Mouse (Mus musculus) ovary, adult 10 weeks (tissue): ENCODE data around the gene Pfn3. TPM values are rescaled to one million over a fixed set of nuclear protein-coding genes. Genes with fewer than 3 reads are reported as not detected.

ENCODE experiments used
- polyA plus RNA-seq: library from polyadenylated mRNA; stranded (reverse); fragments of 350-450 nt; fragmentation: Illumina TruSeq; extraction: RNeasy Lipid Tissue Mini Kit (QIAGEN cat#74804); gene quantifications from one replicate; pipeline ENCODE4 v1.2.3, GENCODE M21; 2014

Gene Pfn3
- not detected for polyA plus RNA-seq

GRCm38 (mm10) chr13:55414743-55415380 is at the start of gene Pfn3:
Gene Pfn3, minus strand, starts transcription at chr13:55415232.

GRCm38 (mm10) chr13:55464027-55464884 is 49.2 kb upstream of the Pfn3 start, which contains the start of gene Prr7:
Gene Prr7, plus strand, starts transcription at chr13:55464267.

GRCm38 (mm10) chr13:55444937-55445315 is 29.9 kb upstream of the Pfn3 start, which contains the start of gene Grk6:
Gene Grk6, plus strand, starts transcription at chr13:55445072.

GRCm38 (mm10) chr13:55426613-55427012 is 11.6 kb upstream of the Pfn3 start, which contains the start of gene F12:
Gene F12, minus strand, starts transcription at chr13:55426793.

GRCm38 (mm10) chr13:55398088-55398487 is 16.9 kb downstream of the Pfn3 start, which contains the start of gene Slc34a1:
Gene Slc34a1, plus strand, starts transcription at chr13:55398187.

GRCm38 (mm10) chr13:55369531-55370114 is 45.4 kb downstream of the Pfn3 start, which contains the start of gene Rgs14:
Gene Rgs14, plus strand, starts transcription at chr13:55369732.

Other genes starting within 250 kb of the Pfn3 start
- gene Nsd1, start 205.4 kb downstream of the Pfn3 start, polyA plus RNA-seq: 125 TPM
- 4.0 TPM for gene Prelid1, start 94.7 kb downstream of the Pfn3 start, polyA plus RNA-seq
- 3.6 TPM for gene Rab24, start 93.3 kb downstream of the Pfn3 start, polyA plus RNA-seq
- gene Mxd3, start 85.4 kb downstream of the Pfn3 start, polyA plus RNA-seq: 0.68 TPM
- gene Lman2, start 52.4 kb downstream of the Pfn3 start, polyA plus RNA-seq: 34.2 TPM
- gene Rgs14, start 45.5 kb downstream of the Pfn3 start, polyA plus RNA-seq: not detected
- not detected for gene Slc34a1, start 17.0 kb downstream of the Pfn3 start, polyA plus RNA-seq
- gene F12, start 11.6 kb upstream of the Pfn3 start, polyA plus RNA-seq: not detected
- gene Grk6, start 29.8 kb upstream of the Pfn3 start, polyA plus RNA-seq: 4.1 TPM
- not detected for gene Prr7, start 49.0 kb upstream of the Pfn3 start, polyA plus RNA-seq
- 3.1 TPM for gene Dbn1, start 72.9 kb upstream of the Pfn3 start, polyA plus RNA-seq
- gene Pdlim7, start 98.4 kb upstream of the Pfn3 start, polyA plus RNA-seq: 0.43 TPM
- gene Dok3, start 114.1 kb upstream of the Pfn3 start, polyA plus RNA-seq: not detected
- 2.7 TPM for gene Ddx41, start 121.4 kb upstream of the Pfn3 start, polyA plus RNA-seq
- 4.6 TPM for gene Fam193b, start 155.9 kb upstream of the Pfn3 start, polyA plus RNA-seq
- gene Tmed9, start 158.5 kb upstream of the Pfn3 start, polyA plus RNA-seq: 84.6 TPM
- gene B4galt7, start 184.7 kb upstream of the Pfn3 start, polyA plus RNA-seq: 1.7 TPM
- 59.7 TPM for gene Caml, start 207.8 kb upstream of the Pfn3 start, polyA plus RNA-seq
- gene Ddx46, start 219.8 kb upstream of the Pfn3 start, polyA plus RNA-seq: 86.1 TPM